Mouse (Mus musculus) c-Kit-positive CD71-positive TER-119-negative erythroid progenitor cells, embryonic 14.5 days (primary cell): ENCODE data around the gene Best2.

Source experiments
- DNase-seq: peaks from one replicate; pipeline ENCODE4 v3.0.0-alpha.2; 2013; ENCODE audit warnings: low read depth

The Best2 gene

GRCm38 (mm10) chr8:85014431-85014830, at the start of gene Best2:
TSS of gene Best2 (minus strand) at chr8:85014531.
- no peak for DNase-seq

GRCm38 (mm10) chr8:85062603-85063002, 48.3 kb upstream of the Best2 start:
- DNase-seq: no peak

DNA sequence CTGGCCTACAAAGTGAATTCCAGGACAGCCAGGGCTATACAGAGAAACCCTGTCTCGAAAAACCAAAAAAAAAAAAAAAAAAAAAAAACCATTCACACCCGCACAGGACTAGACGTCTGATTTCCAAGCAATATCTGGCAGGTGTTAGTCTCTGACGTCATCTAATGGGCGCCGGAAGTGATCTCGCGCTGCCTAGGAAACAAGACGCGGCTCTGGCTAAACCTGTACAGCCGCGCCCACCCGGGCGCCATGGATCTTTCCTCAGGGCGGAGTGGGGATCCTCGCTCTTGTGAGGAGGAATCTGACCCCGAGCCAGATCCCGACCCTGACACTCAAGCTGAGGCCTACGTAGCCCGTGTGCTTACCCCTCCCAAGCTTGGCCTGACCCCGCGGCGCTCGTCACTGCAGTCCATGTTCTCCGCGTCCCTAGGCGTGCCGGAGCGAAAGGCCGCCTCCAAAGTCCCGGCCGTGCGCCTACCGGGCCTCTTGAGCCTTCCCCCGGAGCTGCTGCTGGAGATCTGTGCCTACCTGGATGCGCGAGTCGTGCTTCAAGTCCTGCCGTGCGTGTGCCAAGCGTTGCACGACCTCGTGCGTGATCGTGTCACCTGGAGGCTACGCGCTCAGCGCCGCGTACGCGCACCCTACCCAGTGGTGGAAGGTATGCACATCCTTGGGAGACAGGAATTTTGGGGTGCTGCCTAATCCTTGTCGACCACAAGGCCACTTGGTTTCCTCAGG, 45.7 kb upstream of the Best2 start, which contains the start of gene Fbxw9:
Gene Fbxw9 (plus strand): TSS at position 177 of the 738 bp plus-strand sequence.
- DNase-seq: peak; percentile 92

DNA sequence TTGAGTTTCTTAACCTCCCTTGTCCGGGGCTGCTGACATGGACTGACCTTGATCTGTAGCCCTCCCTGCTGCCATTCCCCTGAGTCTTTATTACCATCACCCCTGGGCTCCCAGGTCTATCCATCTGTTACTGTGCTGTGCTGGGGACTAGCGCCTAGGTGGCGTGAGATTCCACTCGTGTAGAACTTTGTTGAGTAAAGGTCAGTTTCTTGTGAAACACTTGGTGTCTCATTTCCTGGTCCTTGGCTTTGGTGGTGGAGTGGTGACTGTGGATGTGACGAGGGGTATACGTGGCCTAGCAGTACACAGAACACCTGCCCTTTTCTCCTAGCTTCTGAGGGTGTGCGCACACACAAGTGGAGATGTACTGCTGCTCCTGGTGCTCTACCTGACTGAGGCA, 43.0 kb upstream of the Best2 start:
- DNase-seq: no peak

DNA sequence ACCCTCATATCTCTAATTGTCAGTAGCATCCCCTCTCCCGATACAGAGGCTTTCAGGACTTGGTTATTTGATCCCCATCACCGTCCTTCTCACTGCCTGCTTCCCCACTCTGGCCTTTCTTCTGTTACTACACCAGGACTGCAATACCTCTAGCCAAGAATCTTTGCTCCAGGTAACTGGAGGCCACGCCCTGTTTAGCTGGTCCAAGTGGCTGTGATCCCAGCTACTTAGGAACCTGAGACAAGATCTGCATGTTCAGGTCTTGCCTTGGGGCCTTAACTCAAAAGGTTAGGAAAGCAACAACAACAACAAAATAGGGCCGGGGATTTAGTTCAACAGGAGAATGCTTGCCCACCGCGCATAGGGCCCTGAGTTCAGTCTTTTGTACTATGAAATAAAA, 29.3 kb upstream of the Best2 start:
- DNase-seq: no peak

- peak; percentile 62 for DNase-seq
These were observed 23.6 kb upstream of the Best2 start for GRCm38 (mm10) chr8:85037681-85038531.

- no peak for DNase-seq
These were observed 23.0 kb upstream of the Best2 start for GRCm38 (mm10) chr8:85037366-85037680.

- DNase-seq: peak; percentile 97
These were observed 22.5 kb upstream of the Best2 start, which contains the start of gene Tnpo2 for GRCm38 (mm10) chr8:85036718-85037365. TSS of gene Tnpo2 (plus strand) at chr8:85036915.

- no peak for DNase-seq
These were observed 22.0 kb upstream of the Best2 start for GRCm38 (mm10) chr8:85036381-85036717.

- DNase-seq: no peak
These were observed 21.5 kb upstream of the Best2 start for GRCm38 (mm10) chr8:85035728-85036310.

GRCm38 (mm10) chr8:85035165-85035727, 20.9 kb upstream of the Best2 start:
- DNase-seq: peak; percentile 42

- peak; percentile 82 for DNase-seq
These were observed 20.4 kb upstream of the Best2 start for GRCm38 (mm10) chr8:85034764-85035163.

DNA sequence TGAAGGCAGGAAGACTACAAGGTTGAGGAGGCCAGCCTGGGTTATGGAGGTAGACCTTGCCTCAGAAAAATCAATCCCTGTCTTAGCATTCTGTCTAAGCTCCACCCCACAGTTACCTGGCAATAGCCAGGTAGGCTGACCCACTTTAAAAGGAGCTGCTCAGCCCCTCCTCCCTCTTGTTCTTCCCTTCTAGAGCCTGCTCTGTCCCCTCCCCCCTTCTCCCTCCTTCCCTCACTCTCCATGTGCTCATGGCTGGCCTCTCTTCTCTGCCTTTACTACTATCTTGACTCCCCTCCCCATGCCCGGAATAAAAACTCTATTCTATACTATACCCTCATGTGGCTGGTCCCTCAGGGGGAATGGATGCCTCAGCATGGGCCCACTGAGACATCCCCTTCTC, 19.5 kb upstream of the Best2 start:
- DNase-seq: no peak

DNA sequence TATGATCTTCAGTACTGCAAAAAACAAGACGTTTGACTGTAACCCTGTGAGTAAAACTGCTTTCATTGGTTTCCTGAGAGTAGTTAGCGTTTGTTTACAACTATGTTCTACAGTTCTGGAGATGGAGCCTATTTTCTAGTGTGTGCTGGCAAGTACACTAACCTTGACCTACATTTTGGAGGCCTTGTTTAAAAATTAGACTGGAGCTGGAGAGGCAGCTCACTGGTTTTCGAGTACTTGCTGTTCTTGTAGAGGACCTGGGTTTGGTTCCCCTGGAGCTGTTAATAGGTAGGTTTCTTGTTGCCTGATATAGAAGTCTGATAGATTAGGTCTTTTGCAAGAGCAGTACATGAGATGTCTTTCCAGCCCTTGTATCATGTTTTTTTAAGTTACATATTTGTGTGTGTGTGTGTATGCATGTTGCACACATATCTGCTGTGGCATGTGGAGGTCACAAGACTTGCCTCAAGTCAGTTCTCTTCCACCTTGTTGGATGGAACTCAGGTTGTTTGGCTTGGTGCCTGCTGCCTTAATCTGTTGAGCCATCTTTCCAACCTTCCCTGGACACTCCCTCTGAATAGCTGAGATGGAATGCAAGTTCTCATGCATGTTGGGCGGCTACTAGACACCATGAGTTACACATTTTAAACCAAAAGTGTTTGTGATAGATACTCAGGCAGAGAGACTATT, 18.4 kb upstream of the Best2 start:
- no peak for DNase-seq

GRCm38 (mm10) chr8:85029271-85029670, 14.9 kb upstream of the Best2 start:
- no peak for DNase-seq

DNA sequence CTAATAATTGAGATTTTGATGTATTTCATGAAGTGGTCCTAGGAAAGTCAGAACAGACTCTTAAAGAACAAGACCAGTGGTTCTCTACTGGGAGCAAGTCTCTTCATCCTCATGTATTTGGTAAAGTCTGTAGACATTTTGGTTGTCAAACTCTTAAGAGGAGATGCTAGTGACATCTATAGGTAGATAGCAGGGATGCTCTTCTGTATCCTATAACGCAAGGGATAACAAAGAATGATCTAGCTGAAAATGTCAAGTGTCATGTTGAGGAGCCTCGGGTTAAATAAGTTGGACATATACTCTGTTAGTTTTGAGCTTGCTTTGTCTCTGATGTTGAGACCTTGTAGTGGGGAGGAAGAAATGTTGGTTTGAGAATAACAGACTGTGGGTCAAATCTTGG, 13.6 kb upstream of the Best2 start:
- peak; percentile 21 for DNase-seq

GRCm38 (mm10) chr8:85027516-85027855, 13.2 kb upstream of the Best2 start:
- DNase-seq: peak; percentile 22

DNA sequence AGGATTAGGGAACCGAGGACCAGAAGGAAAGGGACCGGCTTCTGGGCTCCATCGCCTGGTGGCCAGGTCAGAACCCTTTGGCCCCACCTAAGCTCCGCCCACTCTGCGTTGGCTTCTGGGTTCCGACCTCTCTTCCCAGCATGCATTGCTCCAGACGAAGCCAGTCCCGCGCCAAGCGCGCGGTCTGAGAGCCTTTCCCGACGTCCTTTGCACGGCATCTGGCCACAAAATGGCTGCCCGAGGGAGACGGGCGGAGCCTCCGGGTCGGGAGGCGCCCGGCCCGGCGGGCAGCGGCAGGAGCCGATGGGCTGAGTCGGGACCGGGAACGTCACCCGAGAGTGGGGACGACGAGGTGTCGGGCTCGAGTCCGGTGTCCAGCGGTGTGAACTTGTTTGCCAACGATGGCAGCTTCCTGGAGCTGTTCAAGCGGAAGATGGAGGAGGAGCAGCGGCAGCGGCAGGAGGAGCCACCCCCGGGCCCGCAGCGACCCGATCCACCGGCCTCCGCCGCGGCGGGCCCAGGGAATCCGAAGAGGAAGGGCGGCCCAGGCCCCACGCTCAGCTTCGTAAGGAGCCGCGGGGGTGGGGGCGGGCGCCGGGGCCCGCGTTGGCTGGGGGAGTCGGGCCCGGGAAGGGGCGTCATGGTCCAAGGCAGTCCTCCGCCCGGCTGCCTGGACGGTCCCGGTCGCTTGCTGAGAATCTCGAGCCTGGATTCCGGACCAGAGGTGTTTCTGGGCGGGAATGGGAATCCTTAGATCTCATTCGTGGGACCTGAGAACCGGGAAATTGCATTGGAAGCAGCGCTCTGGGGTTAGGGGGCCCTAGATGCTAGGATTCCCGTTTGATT, 12.6 kb upstream of the Best2 start, which contains the start of gene Trir:
Gene Trir (plus strand): TSS at position 154 of the 846 bp plus-strand sequence.
- peak; percentile 98 for DNase-seq

DNA sequence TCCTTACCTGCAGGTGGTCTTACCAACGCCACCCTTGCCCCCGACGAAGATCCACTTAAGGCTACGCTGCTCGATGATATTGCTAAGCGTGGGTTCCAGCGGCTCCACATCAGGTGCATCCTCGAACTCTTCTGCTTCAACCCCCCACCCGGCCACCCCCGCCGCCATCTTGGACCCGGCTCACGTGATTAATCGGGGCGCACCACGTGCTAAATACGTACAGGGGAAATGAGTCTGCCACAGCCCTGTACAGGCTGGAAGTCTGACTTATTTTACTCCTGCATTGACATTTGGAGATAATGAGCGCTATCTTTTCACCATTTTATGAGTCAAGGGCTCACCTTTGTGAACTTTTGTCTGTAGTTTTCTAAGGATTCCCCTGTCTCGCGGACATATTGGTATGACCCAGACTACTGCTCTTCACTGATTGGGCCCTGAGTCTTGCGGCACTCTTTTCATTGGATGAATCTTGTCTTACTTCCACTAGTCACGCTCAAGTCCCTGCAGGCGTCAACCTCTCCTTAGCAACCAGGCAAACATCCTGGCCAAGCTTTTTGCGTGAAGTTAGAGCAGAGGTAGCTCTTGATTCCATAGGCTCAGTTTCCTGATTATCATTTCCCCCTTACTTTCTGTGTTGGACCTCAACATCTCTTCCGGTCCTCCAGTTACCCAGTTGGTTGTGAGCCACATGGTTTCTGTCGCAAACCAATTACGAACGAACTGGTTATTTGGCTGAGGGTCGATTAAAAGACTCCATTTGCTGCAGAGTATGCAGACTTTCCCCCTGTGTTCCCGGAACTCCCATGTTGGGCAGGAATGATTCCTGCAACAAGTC, 11.0 kb upstream of the Best2 start, which contains the start of gene Asna1:
Gene Asna1 (minus strand): TSS at position 184 of the 835 bp plus-strand sequence.
- DNase-seq: peak; percentile 93

DNA sequence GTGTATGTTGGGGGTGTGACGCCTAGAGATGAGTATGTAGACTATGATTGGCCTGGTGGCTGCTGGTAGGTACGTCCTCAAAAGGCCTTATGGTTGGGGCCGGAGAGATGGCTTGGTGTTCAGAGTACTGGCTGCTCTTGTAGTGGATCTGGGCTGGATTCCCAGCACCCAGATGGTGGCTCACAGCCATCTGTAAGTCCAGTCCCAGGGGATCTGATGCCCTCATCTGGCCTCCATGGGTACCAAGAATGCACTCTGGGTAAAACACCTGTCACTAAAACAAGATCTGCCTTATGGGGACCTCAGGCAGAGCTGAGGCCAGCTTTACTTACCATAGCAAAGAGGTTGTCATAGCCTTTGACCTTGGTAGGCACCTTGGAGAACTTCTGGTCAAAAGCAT, 9.5 kb upstream of the Best2 start:
- DNase-seq: no peak
